Mouse (Mus musculus) left cerebral cortex, postnatal 25 days (tissue): ENCODE results near the gene Adk. TPM values are rescaled to one million over a fixed set of nuclear protein-coding genes. Genes with fewer than 3 reads are reported as not detected.

ENCODE experiments used
- DNase-seq, 2 experiments: peaks; one replicate each; pipeline ENCODE4 v3.0.0; 2022; ENCODE audit warnings: low spot score in 2 of 2, mixed read lengths in 1 of 2
- intact Hi-C: fragments of 180-260 bp; cut with DNase I; formaldehyde crosslinking; loops from one replicate; pipeline ENCODE4 v1.15.1; 2025
- total RNA-seq, 2 experiments: library from RNA; stranded (reverse); gene quantifications; 2 replicates each; pipeline ENCODE4 v1.2.3; 2021

Gene Adk
- total RNA-seq, 2 experiments from 2014 or later = 66.5 to 76.3 TPM

DNA sequence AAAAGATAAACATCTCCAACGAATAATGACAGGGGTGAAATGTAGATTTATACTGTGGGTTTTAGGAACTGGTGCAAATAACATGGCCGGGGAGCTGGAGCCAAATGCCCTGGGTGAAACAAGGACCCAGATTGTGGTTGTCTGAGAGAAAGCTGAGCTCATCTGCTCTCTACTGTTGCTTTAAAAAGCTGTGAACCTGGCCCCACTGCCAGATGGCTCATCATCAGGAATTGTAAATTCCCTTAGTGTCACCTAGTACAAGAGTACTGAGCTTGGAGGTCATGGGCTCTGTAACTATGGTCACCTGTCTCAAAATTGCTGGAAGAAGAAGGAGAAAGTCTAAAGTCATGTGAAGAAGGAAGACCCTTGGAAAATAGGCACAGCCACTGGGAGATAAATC lies 6.6 kb downstream of the Adk start:
- intact Hi-C loops = loop anchor here (10.0 kb wide), 1 partner anchor 686 kb away; no protein-coding TSS in a partner anchor
- no peak for DNase-seq

DNA sequence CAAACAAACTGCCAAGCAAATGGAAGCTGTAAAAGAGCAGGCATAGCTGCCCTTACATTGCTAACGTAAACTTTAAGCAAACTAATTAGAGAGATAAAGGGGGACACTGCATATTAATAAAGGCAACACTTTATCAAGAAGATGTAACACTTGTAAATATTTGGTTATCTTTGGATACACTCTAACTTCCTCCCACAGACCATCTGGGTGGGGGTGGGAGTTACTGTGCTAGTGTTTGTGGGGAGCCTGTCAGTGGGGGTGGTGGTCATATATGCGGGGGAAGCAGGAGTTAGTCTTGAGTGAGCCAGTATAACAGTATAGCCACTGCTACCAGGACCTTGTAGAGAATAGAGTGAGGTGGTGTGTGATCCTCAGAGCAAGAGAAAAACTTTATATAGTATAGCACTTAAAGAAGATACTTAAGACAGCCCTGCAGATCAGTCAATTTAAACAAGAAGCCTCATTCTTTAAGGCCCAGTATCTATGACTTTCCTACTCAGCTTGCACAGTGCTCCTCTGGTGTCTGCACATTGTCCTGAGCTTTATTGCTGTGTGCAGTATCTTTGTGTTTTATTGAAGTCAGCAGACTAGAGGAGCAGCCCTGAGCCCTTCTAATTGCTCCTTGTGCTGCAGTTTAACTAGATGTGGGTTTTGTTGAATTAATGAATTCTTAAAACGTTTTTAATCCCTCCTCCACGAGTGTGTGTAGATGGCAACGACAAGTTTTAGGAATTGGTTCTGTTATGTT lies 10.6 kb downstream of the Adk start:
- intact Hi-C loops = no loop called here
- DNase-seq = no peak

DNA sequence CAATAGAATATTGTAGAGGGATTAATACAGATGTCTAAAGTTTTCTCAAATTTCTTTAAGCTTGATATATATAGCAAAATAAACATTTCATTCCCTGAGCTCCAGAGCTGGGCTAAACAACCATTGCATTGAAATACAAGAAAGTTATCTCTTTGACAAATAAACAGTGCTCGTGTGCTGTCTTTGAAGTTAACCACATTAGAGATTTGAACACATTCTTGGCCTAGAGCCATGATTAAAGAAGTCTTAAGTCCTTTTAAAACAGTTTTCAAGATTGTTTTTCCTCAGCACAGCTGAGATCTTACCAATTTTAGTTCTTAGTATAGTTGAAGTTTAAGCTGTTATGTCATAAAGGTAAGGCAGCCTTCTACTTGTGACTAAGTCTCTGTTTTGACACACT lies 11.9 kb downstream of the Adk start:
- intact Hi-C loops = no loop called here
- no peak for DNase-seq

DNA sequence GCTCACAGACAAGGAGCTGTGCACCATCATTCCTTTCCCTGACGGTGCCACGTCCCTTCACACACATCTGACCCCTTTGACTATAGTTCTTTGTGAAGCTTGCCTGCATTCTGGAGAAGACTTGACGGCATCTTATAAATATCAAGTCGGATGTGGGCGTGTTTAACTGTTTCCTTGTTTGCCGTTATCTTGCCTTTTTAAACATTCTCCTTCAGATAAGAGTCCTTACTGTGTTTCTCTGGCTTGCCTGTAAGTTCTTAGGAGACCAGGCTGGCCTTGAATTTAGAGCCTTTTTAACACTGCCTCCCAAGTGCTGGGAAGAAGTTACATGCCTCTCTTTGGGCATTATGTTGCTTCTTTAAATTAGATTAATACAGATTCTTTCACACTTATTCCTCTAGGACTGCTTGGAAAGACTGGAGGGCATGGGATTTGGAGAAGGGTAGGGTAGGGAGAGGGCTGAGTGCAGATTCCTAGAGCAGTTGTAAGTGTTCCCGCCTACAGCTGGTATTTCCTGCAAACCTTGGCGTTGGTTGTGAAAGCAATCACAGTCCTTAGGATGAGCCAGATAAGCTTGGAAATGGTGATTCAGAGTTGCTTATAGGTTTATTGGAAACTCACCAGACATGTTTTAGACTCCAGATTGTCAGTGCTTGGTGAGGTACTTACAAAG lies 13.3 kb downstream of the Adk start:
- intact Hi-C loops = no loop called here
- peak in 1 of 2 experiments; percentile 58 for DNase-seq

DNA sequence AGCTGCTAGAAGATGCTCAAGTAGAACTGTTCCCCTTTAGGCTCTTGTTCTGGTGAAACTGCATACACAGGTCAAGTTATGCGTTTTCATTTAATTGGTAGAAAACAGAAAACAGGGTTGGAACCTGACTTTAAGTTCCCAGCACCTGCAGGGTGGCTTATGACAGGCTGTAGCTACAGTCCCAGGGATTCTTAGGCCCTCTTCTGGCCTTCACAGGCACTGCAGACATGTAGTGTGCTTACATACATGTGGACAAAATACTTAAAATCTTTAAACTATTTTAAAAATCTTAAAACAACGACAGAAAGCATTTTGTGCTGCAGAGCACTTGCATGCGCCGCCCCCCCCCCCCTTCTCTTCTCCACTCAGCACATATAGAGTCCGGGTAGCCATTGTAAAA lies 17.2 kb downstream of the Adk start:
- no peak for DNase-seq
- intact Hi-C loops = no loop called here

DNA sequence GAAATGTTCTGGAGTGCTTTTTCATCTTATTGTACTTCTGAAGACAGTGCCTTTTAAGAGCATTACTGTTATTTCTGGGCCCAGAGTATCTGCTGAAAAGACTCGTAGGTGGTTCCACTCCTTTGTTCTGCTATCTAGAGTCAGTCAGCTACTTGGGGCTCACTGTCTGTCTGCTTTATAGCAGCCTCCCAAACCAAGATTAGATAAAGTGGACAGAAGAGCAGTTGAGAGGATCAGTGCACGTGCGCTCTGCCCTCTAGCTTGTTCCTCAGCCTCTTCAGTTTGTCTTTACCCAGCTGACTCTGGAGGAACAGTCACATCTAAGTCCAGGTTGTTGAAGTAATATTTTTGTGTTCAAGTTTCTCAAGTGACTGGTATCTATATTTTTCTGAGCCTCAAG lies 21.6 kb downstream of the Adk start:
- DNase-seq = no peak
- intact Hi-C loops = no loop called here

DNA sequence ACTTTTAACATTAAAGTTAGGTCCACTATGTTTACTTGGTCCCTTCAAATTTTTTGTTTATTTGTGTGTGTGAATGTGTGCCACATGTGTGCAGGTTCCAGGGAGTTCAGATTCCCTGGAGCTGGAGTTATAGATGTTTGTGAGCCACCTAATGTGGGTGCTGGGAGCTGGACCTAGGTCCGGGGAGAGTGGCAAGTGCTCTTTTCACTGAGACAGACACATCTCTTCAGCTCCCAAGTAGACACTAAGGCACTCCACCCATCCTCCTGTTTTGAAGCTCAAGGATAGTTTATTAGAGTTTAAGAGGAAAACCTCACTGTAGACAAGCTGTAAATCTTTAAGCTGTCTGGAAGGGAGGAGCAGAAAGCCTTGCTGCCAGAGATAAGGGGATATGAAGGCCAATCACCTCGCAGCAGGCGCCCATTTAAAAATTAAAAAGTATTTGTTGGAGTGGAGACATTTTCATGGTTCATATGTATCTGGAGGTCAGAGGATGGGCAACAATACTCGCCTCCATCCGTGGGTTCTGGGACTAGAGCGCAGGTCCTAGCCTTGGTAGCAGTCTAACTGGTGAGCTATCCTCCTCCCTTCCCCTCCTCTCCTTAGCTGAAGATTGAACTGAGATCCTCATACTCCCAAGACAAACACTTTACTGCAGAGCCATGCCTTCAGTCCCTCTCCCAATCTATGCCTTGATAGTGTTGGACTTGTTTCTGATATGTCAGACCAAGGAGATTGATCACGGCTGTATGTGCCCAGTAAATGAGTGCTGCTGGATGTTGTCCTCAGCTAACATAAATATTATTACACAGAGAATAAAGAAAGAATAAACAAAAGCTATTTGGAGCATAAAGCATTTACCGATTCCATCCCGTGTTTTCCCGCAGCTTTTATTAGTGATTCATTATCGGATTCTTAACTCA lies 22.3 kb downstream of the Adk start:
- intact Hi-C loops = loop anchor here (1.0 kb wide), 1 partner anchor 22 kb away; the partner anchor contains the start of genes Adk and Ap3m1
- no peak for DNase-seq

DNA sequence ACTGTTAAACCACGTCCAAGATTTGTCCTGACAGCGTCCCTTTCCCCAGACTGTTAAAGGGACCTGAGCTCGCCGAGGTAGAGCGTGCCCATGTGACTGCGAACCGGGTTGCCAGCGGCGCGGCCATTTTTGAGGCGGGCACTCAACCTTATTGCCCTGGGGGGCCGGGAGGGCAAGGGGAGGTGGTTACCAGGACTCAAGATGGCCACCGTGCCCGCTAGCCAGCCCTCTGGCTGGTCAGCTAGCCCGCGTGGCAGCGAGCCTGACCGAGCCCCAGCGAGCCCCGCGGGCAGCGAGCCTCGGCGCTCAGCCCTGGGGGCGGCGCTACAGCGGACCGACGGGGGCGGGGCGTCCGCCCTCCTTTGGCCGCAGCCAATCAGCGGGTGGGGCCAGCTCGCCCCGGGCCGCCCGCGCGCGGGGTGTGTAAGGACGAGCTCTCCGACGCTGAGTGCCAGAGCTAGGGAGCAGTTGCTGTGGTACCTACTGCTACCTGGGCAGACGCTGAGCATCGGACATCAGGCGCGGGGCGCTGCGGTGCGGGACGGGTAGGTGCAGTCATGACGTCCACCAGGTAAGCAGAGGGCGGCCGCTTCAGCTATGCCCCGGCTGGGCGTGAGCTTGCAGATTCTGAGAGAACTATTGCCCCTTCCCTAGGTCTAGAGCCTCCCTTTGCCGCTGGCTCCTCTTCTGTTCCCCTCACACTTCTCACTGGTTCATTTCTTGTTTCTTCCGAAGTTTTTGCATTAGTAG lies 23.6 kb downstream of the Adk start:
- peak; percentile 87 to 89 for DNase-seq
- intact Hi-C loops = loop anchor here (1.0 kb wide), 1 partner anchor 24 kb away; the partner anchor contains the start of genes Adk and Ap3m1

DNA sequence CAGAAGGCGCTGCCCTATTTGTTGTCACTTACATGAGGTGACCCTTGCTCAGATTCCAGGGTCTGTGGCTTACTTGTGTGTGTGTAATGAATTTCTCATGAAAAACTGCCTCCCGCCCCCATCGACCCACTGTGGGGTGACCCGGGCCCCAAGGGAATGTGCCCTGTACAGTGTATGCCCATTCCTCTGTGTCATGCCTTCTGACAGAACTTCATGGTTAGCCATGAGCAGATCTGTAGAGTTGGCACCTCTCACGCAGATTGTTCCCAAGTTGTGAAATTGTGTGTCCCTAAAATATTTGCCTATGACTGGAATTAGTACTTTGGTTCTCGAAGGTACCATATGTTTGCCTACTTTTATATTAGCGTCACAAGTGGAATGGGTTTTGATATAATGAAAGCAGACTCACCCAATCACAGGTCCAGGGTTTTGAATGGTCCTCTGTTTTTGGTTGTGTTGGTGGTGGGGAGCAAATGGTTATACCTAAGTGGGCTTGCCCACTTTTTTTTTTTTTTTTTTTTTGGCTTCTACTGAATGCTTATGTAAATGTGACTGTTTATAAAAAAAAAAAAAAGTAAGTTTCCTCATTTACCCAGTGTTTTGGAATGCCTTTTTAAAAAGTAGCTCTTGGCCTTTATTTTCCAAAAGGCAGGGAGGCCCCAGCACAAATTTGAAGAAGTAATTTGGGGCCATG lies 24.3 kb downstream of the Adk start:
- intact Hi-C loops = no loop called here
- DNase-seq = no peak

DNA sequence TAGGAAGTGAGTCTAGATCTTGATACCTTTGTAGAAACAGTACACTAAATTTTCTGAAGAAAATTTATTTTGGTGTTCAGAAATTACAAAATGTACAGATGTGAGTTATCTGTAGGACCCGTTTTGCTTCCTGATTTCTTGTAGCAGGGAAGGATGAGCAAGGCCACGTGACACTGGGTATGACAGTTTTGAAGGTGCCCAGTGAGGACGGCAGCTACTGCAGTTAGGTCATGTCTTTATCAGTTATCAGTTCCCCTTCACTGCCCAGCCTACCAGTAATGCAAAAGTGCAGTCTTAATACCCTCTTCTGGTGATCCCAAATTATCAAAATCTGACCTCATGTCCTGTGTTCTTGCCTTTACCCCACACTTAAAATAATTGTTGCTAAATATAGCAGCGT lies 25.6 kb downstream of the Adk start:
- intact Hi-C loops = no loop called here

DNA sequence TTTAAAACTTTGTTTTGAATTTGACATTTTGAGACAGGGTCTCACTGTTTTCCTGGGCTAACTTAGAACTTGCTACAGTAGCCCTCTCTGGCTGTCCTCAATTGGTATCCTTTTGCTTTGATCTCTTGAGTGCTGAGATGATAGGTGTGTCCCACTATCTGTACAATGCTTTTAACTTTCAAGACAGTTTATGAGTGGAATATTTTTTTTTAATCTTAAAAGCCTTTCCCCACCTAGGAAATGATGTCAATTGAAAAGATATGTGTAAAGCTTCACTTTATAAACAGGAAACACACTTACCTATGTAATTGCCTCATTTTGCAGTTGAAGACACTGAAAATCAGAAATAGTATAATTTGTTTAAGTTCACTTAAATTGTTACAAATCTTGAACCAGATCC lies 26.1 kb downstream of the Adk start:
- no peak for DNase-seq
- intact Hi-C loops = no loop called here

More for the DNA sequence above, 25.6 kb downstream of the Adk start:
- DNase-seq = no peak

DNA sequence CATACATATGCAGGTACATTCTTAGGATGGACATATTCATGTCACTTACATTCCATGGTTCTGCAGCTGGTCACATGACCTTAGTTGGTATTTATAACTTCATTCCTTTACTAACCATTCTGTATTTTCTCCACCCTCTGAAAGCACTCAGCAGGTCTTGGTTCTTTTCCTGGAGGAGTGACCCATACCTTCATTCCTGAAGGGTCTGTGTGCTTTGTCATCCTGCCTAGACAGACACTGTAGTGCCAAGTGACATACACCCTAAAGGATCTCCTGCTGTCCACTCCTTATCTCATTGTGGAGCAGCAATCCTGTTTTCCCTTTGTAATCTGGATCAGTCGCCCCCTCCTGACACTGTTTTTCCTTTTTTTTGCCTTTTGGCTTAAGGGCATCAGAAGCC lies 30.4 kb downstream of the Adk start:
- no peak for DNase-seq
- intact Hi-C loops = no loop called here

DNA sequence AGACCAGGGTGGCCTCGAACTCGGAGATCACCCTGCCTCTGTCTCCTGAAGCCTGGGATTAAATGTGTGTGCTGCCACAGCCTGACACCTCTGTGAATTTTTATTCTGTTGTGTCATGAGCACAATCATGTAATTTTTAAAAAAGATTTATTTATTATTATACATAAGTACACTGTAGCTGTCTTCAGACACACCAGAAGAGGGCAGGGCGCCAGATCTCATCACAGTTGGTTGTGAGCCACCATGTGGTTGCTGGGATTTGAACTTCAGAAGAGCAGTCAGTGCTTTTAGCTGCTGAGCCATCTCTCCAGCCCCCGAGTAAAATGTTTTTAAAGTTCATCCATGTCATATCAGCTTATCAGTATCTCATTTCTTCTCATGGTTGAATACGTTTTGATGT lies 33.3 kb downstream of the Adk start:
- intact Hi-C loops = no loop called here
- no peak for DNase-seq

DNA sequence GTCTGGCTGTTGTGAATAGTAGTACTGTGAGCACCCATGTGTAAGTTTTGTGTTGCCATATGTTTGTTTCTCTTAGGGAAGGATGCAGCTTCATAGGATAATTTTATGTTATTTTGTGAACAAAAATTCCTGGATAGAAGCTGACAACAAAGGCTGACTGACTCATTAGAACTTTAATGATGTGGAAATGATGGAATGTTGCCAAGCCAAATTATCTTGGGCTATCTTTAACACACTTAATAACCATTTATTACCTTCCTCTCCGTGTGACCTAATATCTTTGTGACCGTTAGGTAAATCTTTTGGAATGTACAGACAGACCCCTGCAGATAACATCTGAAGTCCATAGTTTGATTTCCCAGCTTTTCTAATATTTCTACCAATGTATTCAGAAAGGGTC lies 33.7 kb downstream of the Adk start:
- no peak for DNase-seq
- intact Hi-C loops = no loop called here

DNA sequence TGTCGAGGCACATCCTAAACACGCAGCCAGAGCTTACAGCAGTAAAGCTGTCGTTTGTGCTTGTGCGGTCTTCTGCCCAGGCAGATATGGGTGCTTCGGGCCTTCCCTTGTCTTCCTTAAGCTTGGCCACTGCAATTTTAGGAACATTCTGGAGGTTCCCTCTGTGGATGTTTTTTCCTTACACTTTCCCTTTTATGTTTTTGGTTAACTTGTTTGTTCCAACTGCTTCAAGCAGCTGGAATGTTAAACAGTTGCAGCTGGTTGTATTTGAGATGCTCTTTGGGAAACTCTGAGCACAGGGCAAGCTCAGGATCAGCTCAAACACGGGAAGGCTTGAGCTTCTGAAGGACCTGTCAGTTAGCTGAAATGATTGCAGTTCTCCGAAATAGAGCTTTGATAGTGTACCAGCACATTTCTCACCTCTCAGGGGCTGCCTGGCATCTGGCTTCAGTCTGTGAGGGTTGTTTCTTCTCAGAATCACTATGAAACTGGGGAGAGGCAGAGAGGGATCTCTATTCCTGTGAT lies 34.5 kb downstream of the Adk start:
- intact Hi-C loops = no loop called here
- no peak for DNase-seq

DNA sequence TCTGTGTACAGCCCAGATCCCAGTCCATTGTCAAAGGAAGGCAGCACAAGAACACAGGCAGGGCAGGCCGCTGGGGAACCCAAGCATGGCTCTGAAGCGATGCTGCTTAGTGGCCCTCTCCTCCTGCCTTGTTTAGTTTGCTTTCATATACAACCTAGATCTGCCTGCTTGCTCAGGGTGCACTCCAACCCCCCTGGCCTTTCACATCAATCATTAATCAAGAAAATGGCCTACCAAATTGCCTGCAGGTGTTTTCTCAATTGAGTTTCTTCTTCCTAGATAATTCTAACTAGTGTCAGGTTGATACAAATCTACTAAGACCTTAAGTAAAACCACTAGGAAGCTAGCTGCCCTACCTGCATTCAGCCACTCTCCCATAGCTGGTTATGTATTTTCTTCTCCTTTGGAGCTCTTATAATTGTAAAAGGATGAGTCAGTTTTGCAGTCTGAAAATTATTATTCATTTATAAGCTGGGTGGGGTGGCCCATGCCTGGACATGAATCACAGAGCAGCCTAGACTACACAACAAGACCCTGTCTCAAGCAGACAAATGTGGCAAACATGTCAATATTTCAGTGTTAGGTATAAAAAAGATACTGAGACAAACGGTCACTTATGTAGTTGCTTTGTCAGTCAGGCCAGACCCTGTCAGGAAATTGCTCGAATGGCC lies 35.2 kb downstream of the Adk start:
- no peak for DNase-seq
- intact Hi-C loops = no loop called here

DNA sequence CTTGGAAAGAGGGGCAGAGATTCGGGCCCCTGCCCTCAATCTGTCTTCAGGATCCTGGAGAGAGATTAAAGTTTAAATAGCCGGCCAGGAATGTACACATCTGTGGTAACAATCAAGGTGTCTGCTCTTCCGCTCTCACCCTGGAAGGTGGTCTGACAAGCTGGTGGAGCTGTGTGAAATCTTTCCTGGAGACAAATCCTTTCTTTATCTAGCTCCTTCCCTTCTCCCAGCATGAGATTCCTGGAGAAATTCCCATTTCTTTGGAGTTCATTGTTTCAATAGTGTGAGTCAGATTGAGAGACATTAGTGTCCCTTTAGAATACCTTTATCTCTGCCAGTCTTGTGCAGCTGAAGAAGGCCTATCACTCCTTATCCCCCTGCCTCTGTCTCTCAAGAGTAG lies 36.4 kb downstream of the Adk start:
- DNase-seq = no peak
- intact Hi-C loops = no loop called here

DNA sequence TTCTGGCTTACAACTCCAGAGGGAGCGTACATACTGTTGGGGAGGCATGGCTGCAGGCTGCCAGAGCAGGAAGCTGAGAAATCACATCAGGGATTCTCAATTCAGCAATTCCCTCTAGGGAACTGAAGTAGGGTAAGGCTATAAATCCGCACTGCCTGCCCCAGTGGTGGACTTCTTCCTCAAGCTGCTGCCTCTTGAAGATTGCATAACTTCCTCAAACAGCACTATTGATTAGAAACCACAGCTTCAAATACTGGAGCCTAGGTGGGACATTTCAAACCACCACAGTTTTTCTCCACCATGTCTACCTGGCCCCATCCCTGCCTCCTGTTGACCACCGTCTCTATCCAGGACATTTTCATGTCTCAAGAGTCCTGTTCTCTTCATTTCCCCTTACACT lies 38.0 kb downstream of the Adk start:
- intact Hi-C loops = no loop called here
- DNase-seq = no peak
